Mouse (Mus musculus) forebrain, embryonic 11.5 days (tissue): ENCODE data around the gene 6030408B16Rik. TPM values are rescaled to one million over a fixed set of nuclear protein-coding genes. Genes with fewer than 3 reads are reported as not detected.

Source experiments
- ATAC-seq: fragments of 200-750 bp; cut with Nextera tagmentation; replicated peaks from 2 replicates; pipeline ENCODE4 v1.8.0; 2017; ENCODE audit warnings: moderate TSS enrichment; ENCODE audit not compliant: low FRiP score
- DNase-seq: peaks from one replicate; pipeline ENCODE4 v3.0.0-alpha.2; 2017; ENCODE audit warnings: low spot score
- H3K27ac ChIP-seq: fragments of 300-500 bp; sonication (generic); 2 replicates; pipeline ENCODE4 v1.5.1; 2014; ENCODE audit warnings: low read depth, low read length
- H3K27me3 ChIP-seq: fragments of 300-500 bp; sonication (generic); 2 replicates; pipeline ENCODE4 v1.6.1; 2014; ENCODE audit warnings: mild to moderate bottlenecking, low read length, mixed read lengths; ENCODE audit not compliant: control insufficient read depth, insufficient read depth
- H3K36me3 ChIP-seq: fragments of 300-500 bp; sonication (generic); 2 replicates; pipeline ENCODE4 v1.6.1; 2014; ENCODE audit warnings: mild to moderate bottlenecking, low read length, moderate library complexity, mixed read lengths; ENCODE audit not compliant: control insufficient read depth, insufficient read depth
- H3K4me1 ChIP-seq: fragments of 300-500 bp; sonication (generic); replicated peaks from 2 replicates; pipeline ENCODE4 v1.6.1; 2014; ENCODE audit warnings: low read length, mixed read lengths; ENCODE audit not compliant: control insufficient read depth, insufficient read depth
- H3K4me2 ChIP-seq: fragments of 300-500 bp; sonication (generic); 2 replicates; pipeline ENCODE4 v1.6.1; 2014; ENCODE audit warnings: low read depth, mild to moderate bottlenecking, low read length, moderate library complexity, mixed read lengths; ENCODE audit not compliant: severe bottlenecking
- H3K4me3 ChIP-seq: fragments of 300-500 bp; sonication (generic); 2 replicates; pipeline ENCODE4 v1.5.1; 2014; ENCODE audit warnings: low read depth, low read length
- H3K9ac ChIP-seq: fragments of 300-500 bp; sonication (generic); 2 replicates; pipeline ENCODE4 v1.6.1; 2014; ENCODE audit warnings: low read length
- H3K9me3 ChIP-seq: fragments of 300-500 bp; sonication (generic); 2 replicates; pipeline ENCODE4 v1.6.1; 2016; ENCODE audit warnings: low read length, mixed read lengths; ENCODE audit not compliant: control insufficient read depth
- WGBS: fragments of 180-500 bp; shearing (Covaris S2); extraction: QIAGEN DNeasy Blood & Tissue Kit; methylation state at CpG from one replicate; pipeline ENCODE4 v1.1.7; 2014; 5-methylcytosine and 5-hydroxymethylcytosine counted together
- polyA plus RNA-seq: library from polyadenylated mRNA; unstranded; fragments of >200 nt; fragmentation: Nextera tagmentation; extraction: Ambion mirVana; gene quantifications from 2 replicates; pipeline ENCODE4 v1.2.1, GENCODE M21; 2014

The 6030408B16Rik gene
- polyA plus RNA-seq, 1 experiment from 2014 or later = 0.21 TPM

- Histone ChIP-seq H3K4me1 (no peaks in the 10 kb centered on the region), H3K4me2 (no peak overlapping the region), H3K36me3 (no peaks in the 10 kb centered on the region), H3K9ac (no peak overlapping the region), H3K27ac (no peak overlapping the region), H3K4me3 (no peak overlapping the region), H3K27me3 (no peaks in the 10 kb centered on the region), H3K9me3 (no peaks in the 10 kb centered on the region)
- ATAC-seq = no peak
- 85% methylated on average over 6 of the region's 6 CpGs for WGBS
- DNase-seq = no peak
Observed at GRCm38 (mm10) chr15:101312006-101312405, 19.0 kb downstream of the 6030408B16Rik start.

- Histone ChIP-seq H3K4me1 (no peaks in the 10 kb centered on the region), H3K4me2 (no peak overlapping the region), H3K36me3 (no peaks in the 10 kb centered on the region), H3K4me3 (no peak overlapping the region), H3K9me3 (no peaks in the 10 kb centered on the region), H3K27me3 (no peaks in the 10 kb centered on the region), H3K9ac (no peak overlapping the region), H3K27ac (no peak overlapping the region)
- DNase-seq = no peak
- ATAC-seq = 0 out of 2 replicates have a peak, but pooled peaks have one; percentile 23
- 86% methylated on average over 4 of the region's 4 CpGs for WGBS
Observed at GRCm38 (mm10) chr15:101315378-101315777, 22.4 kb downstream of the 6030408B16Rik start.

GRCm38 (mm10) chr15:101315832-101316231 is 22.8 kb downstream of the 6030408B16Rik start:
- Histone ChIP-seq H3K4me3 (no peak overlapping the region), H3K9ac (no peak overlapping the region), H3K4me1 (no peaks in the 10 kb centered on the region), H3K4me2 (0 out of 2 replicates have a peak overlapping the region, but pooled peaks have one; percentile 5), H3K9me3 (no peaks in the 10 kb centered on the region), H3K27me3 (no peaks in the 10 kb centered on the region), H3K27ac (no peak overlapping the region), H3K36me3 (no peaks in the 10 kb centered on the region)
- DNase-seq = peak; percentile 93
- ATAC-seq = peak; percentile 92
- 5% methylated on average over 11 of the region's 11 CpGs for WGBS

GRCm38 (mm10) chr15:101316279-101316912 is 23.4 kb downstream of the 6030408B16Rik start:
- no peaks in the 10 kb centered on the region for H3K27me3 ChIP-seq
- H3K4me2 ChIP-seq = 0 out of 2 replicates have a peak overlapping the region, but pooled peaks have one; percentile 5
- no peaks in the 10 kb centered on the region for H3K36me3 ChIP-seq
- no peaks in the 10 kb centered on the region for H3K9me3 ChIP-seq
- no peaks in the 10 kb centered on the region for H3K4me1 ChIP-seq
- ATAC-seq = peak; percentile 34
- no peak overlapping the region for H3K4me3 ChIP-seq
- 74% methylated on average over 13 of the region's 13 CpGs for WGBS
- H3K27ac ChIP-seq = no peak overlapping the region
- H3K9ac ChIP-seq = no peak overlapping the region
- no peak for DNase-seq

- no peak for ATAC-seq
- Histone ChIP-seq H3K4me3 (no peak overlapping the region), H3K4me2 (no peak overlapping the region), H3K27me3 (no peaks in the 10 kb centered on the region), H3K9me3 (no peaks in the 10 kb centered on the region), H3K27ac (no peak overlapping the region), H3K4me1 (no peaks in the 10 kb centered on the region), H3K9ac (no peak overlapping the region), H3K36me3 (no peaks in the 10 kb centered on the region)
- DNase-seq = no peak
- 85% methylated on average over 18 of the region's 18 CpGs for WGBS
Observed at GRCm38 (mm10) chr15:101316913-101317813, 24.2 kb downstream of the 6030408B16Rik start.

- 71% methylated on average over 2 of the region's 2 CpGs for WGBS
- H3K4me2 ChIP-seq = no peak overlapping the region
- H3K27ac ChIP-seq = no peak overlapping the region
- no peaks in the 10 kb centered on the region for H3K27me3 ChIP-seq
- no peaks in the 10 kb centered on the region for H3K9me3 ChIP-seq
- no peak for DNase-seq
- H3K9ac ChIP-seq = no peak overlapping the region
- no peaks in the 10 kb centered on the region for H3K4me1 ChIP-seq
- H3K4me3 ChIP-seq = no peak overlapping the region
- no peak for ATAC-seq
- no peaks in the 10 kb centered on the region for H3K36me3 ChIP-seq
Observed at GRCm38 (mm10) chr15:101317814-101318500, 24.9 kb downstream of the 6030408B16Rik start.

GRCm38 (mm10) chr15:101318889-101319765 is 26.1 kb downstream of the 6030408B16Rik start:
- Histone ChIP-seq H3K27me3 (no peaks in the 10 kb centered on the region), H3K9ac (no peak overlapping the region), H3K36me3 (no peaks in the 10 kb centered on the region), H3K9me3 (no peaks in the 10 kb centered on the region), H3K4me3 (no peak overlapping the region), H3K4me2 (no peak overlapping the region), H3K27ac (no peak overlapping the region), H3K4me1 (no peaks in the 10 kb centered on the region)
- WGBS = 72% methylated on average over 14 of the region's 14 CpGs
- DNase-seq (no peak), ATAC-seq (no peak)
